Mouse (Mus musculus) NIH3T3 (cell line): ENCODE data around the gene Ccdc71.

Source experiments
- DNase-seq: peaks from one replicate; pipeline ENCODE4 v3.0.0-alpha.2; 2012; ENCODE audit warnings: low read depth

Gene Ccdc71

GRCm38 (mm10) chr9:108456953-108457352 is 3.4 kb upstream of the Ccdc71 start:
- no peak for DNase-seq

GRCm38 (mm10) chr9:108459939-108460318 is 398 bp upstream of the Ccdc71 start:
- DNase-seq: no peak

GRCm38 (mm10) chr9:108461181-108461631 is 879 bp downstream of the Ccdc71 start, which contains the start of gene Klhdc8b:
Gene Klhdc8b (minus strand): TSS chr9:108461581.
- peak; percentile 17 for DNase-seq

- DNase-seq: no peak
Measured at GRCm38 (mm10) chr9:108461675-108462074, 1.3 kb downstream of the Ccdc71 start.

GRCm38 (mm10) chr9:108462192-108462591 is 1.9 kb downstream of the Ccdc71 start:
- no peak for DNase-seq

GRCm38 (mm10) chr9:108463713-108464112 is 3.4 kb downstream of the Ccdc71 start:
- no peak for DNase-seq

- no peak for DNase-seq
Measured at GRCm38 (mm10) chr9:108466219-108466618, 5.9 kb downstream of the Ccdc71 start.

GRCm38 (mm10) chr9:108469430-108469829 is 9.1 kb downstream of the Ccdc71 start:
- no peak for DNase-seq

- DNase-seq: no peak
Measured at GRCm38 (mm10) chr9:108469845-108470244, 9.5 kb downstream of the Ccdc71 start.

- peak; percentile 22 for DNase-seq
Measured at GRCm38 (mm10) chr9:108474528-108474927, 14.2 kb downstream of the Ccdc71 start.

GRCm38 (mm10) chr9:108478638-108479156 is 18.4 kb downstream of the Ccdc71 start:
- DNase-seq: peak; percentile 90

GRCm38 (mm10) chr9:108479241-108479640 is 18.9 kb downstream of the Ccdc71 start:
- DNase-seq: no peak

GRCm38 (mm10) chr9:108479721-108480351 is 19.5 kb downstream of the Ccdc71 start, which contains the start of gene Lamb2:
Gene Lamb2 (plus strand): TSS chr9:108479736.
- peak; percentile 90 for DNase-seq

- no peak for DNase-seq
Measured at GRCm38 (mm10) chr9:108480813-108481519, 20.6 kb downstream of the Ccdc71 start.

GRCm38 (mm10) chr9:108481520-108482210 is 21.3 kb downstream of the Ccdc71 start:
- no peak for DNase-seq

GRCm38 (mm10) chr9:108483051-108483790 is 22.9 kb downstream of the Ccdc71 start:
- DNase-seq: no peak

GRCm38 (mm10) chr9:108484021-108484420 is 23.7 kb downstream of the Ccdc71 start:
- DNase-seq: no peak

- no peak for DNase-seq
Measured at GRCm38 (mm10) chr9:108485301-108485875, 25.1 kb downstream of the Ccdc71 start.

GRCm38 (mm10) chr9:108486973-108487530 is 26.7 kb downstream of the Ccdc71 start:
- no peak for DNase-seq

GRCm38 (mm10) chr9:108488403-108488802 is 28.1 kb downstream of the Ccdc71 start:
- no peak for DNase-seq

- DNase-seq: no peak
Measured at GRCm38 (mm10) chr9:108489215-108489614, 28.9 kb downstream of the Ccdc71 start.
